Mouse (Mus musculus) megakaryocyte, embryonic 14.5 days (primary cell): ENCODE measurements at regions not wholly inside any gene's neighbourhood (a gene's known extent, or its start where the extent isn't known, plus 50 kb on each side); places are given as distances from the start of the nearest gene placed in this dataset.

ENCODE experiments used
- H3K27me3 ChIP-seq: replicated peaks from 2 replicates; pipeline ENCODE3; 2012; ENCODE audit warnings: inconsistent platforms
- H3K36me3 ChIP-seq: replicated peaks from 2 replicates; pipeline ENCODE3; 2012; ENCODE audit warnings: low read length, inconsistent platforms, mixed read lengths
- H3K4me1 ChIP-seq: 2 replicates; pipeline ENCODE4 v1.6.1; 2012; ENCODE audit warnings: inconsistent platforms
- H3K4me3 ChIP-seq: replicated peaks from 2 replicates; pipeline ENCODE3; 2012; ENCODE audit warnings: moderate library complexity, mild to moderate bottlenecking, inconsistent platforms
- H3K9me3 ChIP-seq: 2 replicates; pipeline ENCODE4 v1.6.1; 2012; ENCODE audit warnings: inconsistent platforms
- FLI1 ChIP-seq: IDR thresholded peaks from 2 replicates; pipeline ENCODE4 v1.6.1; 2012; ENCODE audit warnings: low read length, inconsistent platforms, mixed read lengths
- GATA1 ChIP-seq: IDR thresholded peaks from 3 replicates; pipeline ENCODE4 v1.6.1; 2012; ENCODE audit warnings: mixed read lengths, low read length, inconsistent platforms, borderline replicate concordance

DNA sequence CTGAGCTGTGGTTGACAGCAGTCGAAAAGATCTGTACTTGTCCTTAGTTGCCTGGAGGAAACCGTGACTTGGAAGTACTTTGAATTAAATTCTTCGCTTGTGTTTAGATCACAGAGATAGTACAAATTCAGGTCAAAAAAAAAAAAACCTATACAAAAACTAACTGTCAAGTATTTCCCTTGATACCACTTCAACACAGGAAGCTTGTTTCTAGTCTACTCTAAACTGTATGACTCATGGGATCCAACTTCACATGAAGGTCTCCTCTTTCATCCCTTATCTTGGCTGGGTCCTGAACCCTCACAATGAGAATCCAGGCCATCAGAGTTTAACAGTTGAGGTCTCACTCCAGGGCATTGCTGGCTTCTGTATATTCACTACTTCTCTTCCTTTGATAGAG is 54.8 kb downstream of the Tmem30b start:
- peaks cover 10% of the 10 kb centered on the region; the same call in 1 of the 2 replicates for H3K9me3 ChIP-seq
- TF ChIP-seq GATA1 (no peak), FLI1 (no peak)
- peaks cover 7% of the 10 kb centered on the region for H3K27me3 ChIP-seq
- H3K4me1 ChIP-seq = no peaks in the 10 kb centered on the region
- H3K36me3 ChIP-seq = no peaks in the 10 kb centered on the region
- no peak overlapping the region for H3K4me3 ChIP-seq

DNA sequence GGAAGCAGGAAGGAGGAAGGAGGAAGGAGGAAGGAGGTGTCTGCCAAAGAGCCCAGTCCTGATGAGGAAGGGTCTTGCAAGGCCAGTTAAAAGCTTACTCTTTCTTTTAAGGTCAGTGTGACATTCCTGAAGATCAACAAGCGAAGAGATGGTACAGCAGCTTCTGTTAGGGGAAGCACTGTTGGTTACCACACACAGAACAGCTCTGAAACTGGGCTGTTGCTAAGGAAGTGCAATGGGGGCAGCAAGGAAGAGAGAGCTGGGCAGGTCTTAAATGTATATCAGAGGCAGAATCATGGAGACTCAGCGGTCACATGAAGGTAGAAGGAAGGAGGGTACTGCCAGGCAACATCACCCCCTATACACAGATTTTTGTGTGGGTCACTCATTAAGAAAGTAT is 63.3 kb downstream of the Tmem30b start:
- Histone ChIP-seq H3K9me3 (no peaks in the 10 kb centered on the region), H3K4me3 (no peak overlapping the region), H3K4me1 (no peaks in the 10 kb centered on the region), H3K36me3 (no peaks in the 10 kb centered on the region), H3K27me3 (peaks cover 30% of the 10 kb centered on the region)
- TF ChIP-seq FLI1 = no peak
- no peak for TF ChIP-seq GATA1

DNA sequence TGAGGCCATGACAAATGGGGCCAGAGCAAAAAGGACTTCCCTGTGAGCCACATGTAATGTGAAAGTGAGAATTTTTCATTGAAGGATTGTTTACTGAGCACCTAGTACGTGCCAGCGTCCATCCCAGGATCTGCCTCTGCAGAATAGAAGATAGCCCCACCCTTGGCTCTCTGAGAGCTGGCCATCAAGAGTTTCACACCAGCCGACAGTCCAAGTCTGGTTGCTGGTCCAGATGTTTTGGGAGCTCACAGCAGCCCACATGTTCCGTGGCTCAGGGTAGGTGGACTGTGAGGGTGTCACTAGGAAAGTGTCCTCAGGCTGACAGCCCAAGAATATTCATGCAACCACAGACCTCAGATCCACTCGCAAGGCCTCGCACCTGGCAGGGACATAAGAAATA is 63.9 kb downstream of the Tmem30b start:
- Histone ChIP-seq H3K36me3 (no peaks in the 10 kb centered on the region), H3K9me3 (no peaks in the 10 kb centered on the region), H3K27me3 (peaks cover 35% of the 10 kb centered on the region), H3K4me3 (no peak overlapping the region), H3K4me1 (no peaks in the 10 kb centered on the region)
- TF ChIP-seq FLI1 = no peak
- TF ChIP-seq GATA1 = no peak

DNA sequence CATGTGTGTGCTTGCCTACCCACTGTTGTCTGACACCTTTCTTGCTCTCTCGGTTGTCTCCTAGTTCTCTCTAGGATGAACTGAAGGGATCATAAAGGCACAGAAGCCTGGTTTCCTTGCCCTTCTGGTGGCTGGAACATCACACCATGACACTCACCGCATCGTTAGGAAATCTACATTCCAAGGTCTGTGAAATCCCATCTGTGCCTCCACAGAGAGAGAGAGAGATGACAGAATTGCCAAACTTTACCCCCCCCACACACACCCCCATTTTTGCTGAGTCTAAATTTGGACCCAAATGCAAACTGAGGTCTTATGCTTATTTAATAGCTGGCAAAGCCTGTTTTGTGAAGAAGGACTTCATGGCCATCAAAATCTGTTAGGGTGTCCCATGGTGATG is 64.5 kb downstream of the Tmem30b start:
- Histone ChIP-seq H3K27me3 (peaks cover 36% of the 10 kb centered on the region), H3K36me3 (no peaks in the 10 kb centered on the region), H3K4me1 (no peaks in the 10 kb centered on the region), H3K4me3 (no peak overlapping the region), H3K9me3 (no peaks in the 10 kb centered on the region)
- TF ChIP-seq GATA1 (no peak), FLI1 (no peak)

- H3K4me1 ChIP-seq = no peaks in the 10 kb centered on the region
- peaks cover 41% of the 10 kb centered on the region for H3K27me3 ChIP-seq
- no peaks in the 10 kb centered on the region for H3K9me3 ChIP-seq
- TF ChIP-seq FLI1 (no peak), GATA1 (no peak)
- H3K36me3 ChIP-seq = no peaks in the 10 kb centered on the region
- H3K4me3 ChIP-seq = no peak overlapping the region
Measured at GRCm38 (mm10) chr12:73481165-73481564, 65.0 kb downstream of the Tmem30b start.

- H3K9me3 ChIP-seq = no peaks in the 10 kb centered on the region
- no peaks in the 10 kb centered on the region for H3K36me3 ChIP-seq
- H3K4me3 ChIP-seq = no peak overlapping the region
- TF ChIP-seq FLI1 (no peak), GATA1 (no peak)
- H3K4me1 ChIP-seq = no peaks in the 10 kb centered on the region
- peaks cover 42% of the 10 kb centered on the region for H3K27me3 ChIP-seq
Measured at GRCm38 (mm10) chr12:73480610-73480971, 65.6 kb downstream of the Tmem30b start.

DNA sequence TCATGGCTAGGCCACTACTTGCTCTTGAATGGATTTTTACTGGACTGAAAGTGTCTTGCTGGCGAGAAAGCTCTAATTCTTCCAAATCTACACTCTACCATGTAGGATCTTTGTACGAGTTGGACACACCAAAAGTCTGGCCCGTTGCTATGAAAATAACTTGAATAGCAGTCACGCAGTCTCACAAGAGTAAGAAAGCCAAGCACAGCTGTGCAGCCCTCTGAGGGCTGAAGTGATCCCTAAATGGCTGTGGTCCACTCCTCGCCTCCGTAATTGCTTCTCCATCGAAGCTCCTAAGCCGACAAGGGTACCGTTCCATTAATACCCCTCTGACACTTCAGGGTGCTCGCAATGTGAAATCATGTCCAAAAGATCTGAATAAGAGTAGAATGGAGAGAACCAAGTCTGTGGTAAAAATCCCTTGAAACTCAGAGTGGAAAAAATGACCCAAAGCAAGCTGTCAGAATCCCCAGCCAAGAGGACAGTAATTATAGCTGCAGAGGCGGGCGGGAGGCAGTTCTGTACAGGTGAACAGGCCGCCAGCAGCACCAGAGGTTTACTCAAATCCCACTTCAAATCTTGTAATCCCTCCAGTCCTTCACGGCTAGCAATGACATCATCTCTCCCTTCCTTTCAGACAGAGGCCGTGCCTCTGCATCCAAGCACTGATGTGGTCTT is 66.1 kb downstream of the Tmem30b start:
- H3K36me3 ChIP-seq = no peaks in the 10 kb centered on the region
- H3K4me3 ChIP-seq = no peak overlapping the region
- no peaks in the 10 kb centered on the region for H3K9me3 ChIP-seq
- TF ChIP-seq FLI1 (no peak), GATA1 (no peak)
- peaks cover 2% of the 10 kb centered on the region; the same call in 1 of the 2 replicates for H3K4me1 ChIP-seq
- H3K27me3 ChIP-seq = peaks cover 42% of the 10 kb centered on the region

DNA sequence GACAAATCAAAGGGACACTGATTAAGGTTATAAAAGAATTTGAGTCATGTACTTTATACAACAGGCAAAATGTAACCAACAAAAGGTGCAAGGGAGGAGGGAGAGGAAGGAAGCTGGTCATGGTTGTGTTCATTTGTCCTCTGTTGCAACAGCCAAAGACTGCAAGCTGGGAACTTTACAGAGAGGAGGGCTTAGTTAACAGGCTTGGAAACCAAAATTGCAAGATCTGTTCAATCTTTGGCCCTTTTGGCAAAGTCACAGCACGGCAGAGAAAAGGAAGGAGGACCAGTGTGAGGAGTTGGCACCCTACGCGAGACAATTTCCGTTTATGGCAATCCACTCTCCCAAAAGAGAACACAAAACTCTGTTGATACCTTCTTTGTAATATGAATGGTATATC is 67.6 kb downstream of the Tmem30b start:
- no peaks in the 10 kb centered on the region for H3K9me3 ChIP-seq
- H3K4me3 ChIP-seq = no peak overlapping the region
- peaks cover 5% of the 10 kb centered on the region; the same call in 1 of the 2 replicates for H3K4me1 ChIP-seq
- TF ChIP-seq GATA1 = no peak
- no peak for TF ChIP-seq FLI1
- H3K27me3 ChIP-seq = peaks cover 45% of the 10 kb centered on the region
- H3K36me3 ChIP-seq = no peaks in the 10 kb centered on the region

DNA sequence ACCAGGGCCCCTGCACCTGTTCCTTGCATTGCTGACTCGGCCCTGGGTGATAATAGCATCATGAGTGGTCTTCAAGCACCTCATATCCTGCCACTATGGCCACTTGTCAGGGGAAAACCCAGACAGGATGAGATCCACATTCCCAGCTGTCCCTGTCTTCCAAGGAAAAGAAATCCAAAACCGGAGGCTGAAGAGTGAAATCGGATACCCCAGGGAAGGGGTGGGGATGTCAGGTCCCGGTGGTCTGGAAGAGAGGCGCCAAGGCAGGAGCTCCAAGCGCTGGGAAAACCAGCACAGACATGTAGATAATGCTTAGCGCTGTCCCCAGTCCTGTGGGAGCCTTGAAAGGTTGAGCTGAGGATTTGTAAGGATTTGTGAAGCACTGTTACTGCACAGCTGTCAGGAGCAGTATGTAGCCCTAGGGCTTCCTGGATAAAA is 69.8 kb downstream of the Tmem30b start:
- peaks cover 31% of the 10 kb centered on the region for H3K27me3 ChIP-seq
- no peaks in the 10 kb centered on the region for H3K9me3 ChIP-seq
- peaks cover 5% of the 10 kb centered on the region; the same call in 1 of the 2 replicates for H3K4me1 ChIP-seq
- H3K4me3 ChIP-seq = no peak overlapping the region
- TF ChIP-seq FLI1 (no peak), GATA1 (no peak)
- no peaks in the 10 kb centered on the region for H3K36me3 ChIP-seq

- Histone ChIP-seq H3K4me3 (no peak overlapping the region), H3K36me3 (no peaks in the 10 kb centered on the region), H3K9me3 (peaks cover 3% of the 10 kb centered on the region; the same call in 1 of the 2 replicates), H3K4me1 (peaks cover 5% of the 10 kb centered on the region; the same call in 1 of the 2 replicates), H3K27me3 (peaks cover 30% of the 10 kb centered on the region)
- TF ChIP-seq FLI1 = no peak
- no peak for TF ChIP-seq GATA1
Measured at GRCm38 (mm10) chr12:73475774-73476173, 70.4 kb downstream of the Tmem30b start.
